Mouse (Mus musculus) CD8-positive naive resting alpha-beta T cell, adult 2 months (primary cell): ENCODE results near the gene Zfp882.
"Not testable (repeated sequence)": the region's sequence is repeated elsewhere in the genome, so short reads cannot be mapped to it uniquely, and the experiment has no call there.

ENCODE experiments used
- DNase-seq, 2 experiments: peaks; one replicate each; pipeline ENCODE4 v3.0.0; 2022; ENCODE audit warnings: low read depth in 2 of 2, low spot score in 2 of 2

The Zfp882 gene

GRCm38 (mm10) chr8:71951436-71952161 lies 43.2 kb downstream of the Zfp882 start:
- DNase-seq, result peak in 1 of 2 experiments; percentile 11

- DNase-seq, result no peak
These were observed 44.1 kb downstream of the Zfp882 start for GRCm38 (mm10) chr8:71952489-71952888.

GRCm38 (mm10) chr8:71952961-71953700 lies 44.7 kb downstream of the Zfp882 start:
- DNase-seq, result not testable (repeated sequence)

GRCm38 (mm10) chr8:71954666-71955065 lies 46.3 kb downstream of the Zfp882 start:
- DNase-seq, result no peak

DNA sequence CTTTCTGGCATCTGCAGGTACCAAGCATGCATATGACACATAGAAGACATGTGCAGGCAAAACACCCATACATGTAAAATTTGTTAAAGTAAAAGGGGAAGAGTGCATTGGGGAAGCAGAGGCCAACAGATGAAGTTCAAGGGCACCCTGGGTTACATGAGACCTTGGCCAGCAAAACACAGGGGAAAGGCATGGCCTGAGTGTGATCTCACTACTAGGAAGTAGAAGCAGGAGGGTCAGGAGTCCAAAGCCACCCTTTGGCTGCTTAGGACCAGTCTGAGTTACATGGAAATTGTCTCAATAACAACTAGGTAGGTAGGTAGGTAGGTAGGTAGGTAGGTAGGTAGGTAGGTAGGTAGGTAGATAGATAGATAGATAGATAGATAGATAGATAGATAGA lies 52.1 kb downstream of the Zfp882 start:
- DNase-seq, result no peak

GRCm38 (mm10) chr8:71961796-71962195 lies 53.4 kb downstream of the Zfp882 start:
- DNase-seq, result no peak

- no peak for DNase-seq
These were observed 55.6 kb downstream of the Zfp882 start for GRCm38 (mm10) chr8:71964051-71964450.

DNA sequence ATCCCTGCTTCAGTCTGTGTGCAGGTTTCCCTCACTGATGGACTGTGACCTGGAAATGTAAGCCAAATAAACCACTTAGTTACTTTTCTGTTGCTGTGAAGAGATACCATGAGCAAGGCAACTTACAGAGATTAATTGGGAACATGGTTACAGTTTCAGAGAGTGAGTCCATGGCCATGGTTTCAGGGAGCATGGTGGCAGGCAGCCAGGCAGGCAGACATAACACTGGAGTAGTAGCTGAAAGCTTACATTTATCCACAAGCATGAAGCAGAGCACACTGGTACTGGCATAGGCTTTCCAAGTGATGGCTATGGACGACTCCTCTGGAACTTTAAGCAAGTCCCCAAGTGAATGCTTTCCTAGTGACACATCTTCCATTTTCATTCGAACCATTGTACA lies 56.8 kb downstream of the Zfp882 start:
- DNase-seq, result no peak
